Mouse (Mus musculus) small intestine, adult 2 months (tissue): Measurements from ENCODE around the gene Me3.

Experiments
- CTCF ChIP-seq: fragments of 200-500 bp; IDR thresholded peaks from 2 replicates; pipeline ENCODE4 v1.5.1; 2012; ENCODE audit warnings: low read depth, mild to moderate bottlenecking, control low read depth, inconsistent platforms, low read length, moderate library complexity, mixed read lengths; ENCODE audit not compliant: insufficient replicate concordance, insufficient read length; ENCODE audit errors: extremely low read depth
- POLR2A ChIP-seq: fragments of 200-500 bp; IDR thresholded peaks from 2 replicates; pipeline ENCODE4 v1.6.1; 2012; ENCODE audit warnings: low read depth, mild to moderate bottlenecking, control low read depth, inconsistent platforms, low read length, moderate library complexity

- TF ChIP-seq POLR2A (no peak), CTCF (no peak)
These were observed 210.2 kb downstream of the Me3 start for GRCm38 (mm10) chr7:89842404-89842715.
